Mouse (Mus musculus) heart, embryonic 16.5 days (tissue): ENCODE results near the gene Cdcp1. TPM values are rescaled to one million over a fixed set of nuclear protein-coding genes. Genes with fewer than 3 reads are reported as not detected.

Source experiments
- ATAC-seq: fragments of 200-750 bp; cut with Nextera tagmentation; replicated peaks from 2 replicates; pipeline ENCODE4 v1.8.0; 2017; ENCODE audit warnings: moderate number of reproducible peaks; ENCODE audit not compliant: insufficient read depth, low FRiP score; ENCODE audit errors: extremely low read depth
- H3K27ac ChIP-seq: fragments of 300-500 bp; sonication (generic); 2 replicates; pipeline ENCODE4 v1.5.1; 2014; ENCODE audit warnings: mild to moderate bottlenecking, low read length, control low read depth, moderate library complexity
- H3K27me3 ChIP-seq: fragments of 300-500 bp; sonication (generic); 2 replicates; pipeline ENCODE4 v1.6.1; 2014; ENCODE audit warnings: low read length, mixed read lengths; ENCODE audit not compliant: control insufficient read depth, insufficient read depth
- H3K36me3 ChIP-seq: fragments of 300-500 bp; sonication (generic); 2 replicates; pipeline ENCODE4 v1.6.1; 2014; ENCODE audit not compliant: control insufficient read depth, insufficient read depth
- H3K4me1 ChIP-seq: fragments of 300-500 bp; sonication (generic); 2 replicates; pipeline ENCODE4 v1.6.1; 2014; ENCODE audit warnings: low read length, mixed read lengths; ENCODE audit not compliant: control insufficient read depth, insufficient read depth
- H3K4me2 ChIP-seq: fragments of 300-500 bp; sonication (generic); 2 replicates; pipeline ENCODE4 v1.6.1; 2014; ENCODE audit warnings: low read depth, mild to moderate bottlenecking, control low read depth, low read length
- H3K4me3 ChIP-seq: fragments of 300-500 bp; sonication (generic); 2 replicates; pipeline ENCODE4 v1.5.1; 2014; ENCODE audit warnings: mild to moderate bottlenecking, control low read depth, low read length
- H3K9ac ChIP-seq: fragments of 300-500 bp; sonication (generic); 2 replicates; pipeline ENCODE4 v1.6.1; 2014; ENCODE audit warnings: low read length, control low read depth
- H3K9me3 ChIP-seq: fragments of 300-500 bp; sonication (generic); replicated peaks from 2 replicates; pipeline ENCODE4 v1.6.1; 2016; ENCODE audit warnings: low read length; ENCODE audit not compliant: control insufficient read depth
- WGBS: fragments of 180-500 bp; shearing (Covaris S2); extraction: QIAGEN DNeasy Blood & Tissue Kit; methylation state at CpG from one replicate; pipeline ENCODE4 v1.1.7; 2014; 5-methylcytosine and 5-hydroxymethylcytosine counted together
- polyA plus RNA-seq: library from polyadenylated mRNA; unstranded; fragments of >200 nt; fragmentation: Nextera tagmentation; extraction: Ambion mirVana; gene quantifications from 2 replicates; pipeline ENCODE4 v1.2.1, GENCODE M21; 2015

The Cdcp1 gene
- polyA plus RNA-seq, 1 experiment from 2014 or later: 1.7 TPM

DNA sequence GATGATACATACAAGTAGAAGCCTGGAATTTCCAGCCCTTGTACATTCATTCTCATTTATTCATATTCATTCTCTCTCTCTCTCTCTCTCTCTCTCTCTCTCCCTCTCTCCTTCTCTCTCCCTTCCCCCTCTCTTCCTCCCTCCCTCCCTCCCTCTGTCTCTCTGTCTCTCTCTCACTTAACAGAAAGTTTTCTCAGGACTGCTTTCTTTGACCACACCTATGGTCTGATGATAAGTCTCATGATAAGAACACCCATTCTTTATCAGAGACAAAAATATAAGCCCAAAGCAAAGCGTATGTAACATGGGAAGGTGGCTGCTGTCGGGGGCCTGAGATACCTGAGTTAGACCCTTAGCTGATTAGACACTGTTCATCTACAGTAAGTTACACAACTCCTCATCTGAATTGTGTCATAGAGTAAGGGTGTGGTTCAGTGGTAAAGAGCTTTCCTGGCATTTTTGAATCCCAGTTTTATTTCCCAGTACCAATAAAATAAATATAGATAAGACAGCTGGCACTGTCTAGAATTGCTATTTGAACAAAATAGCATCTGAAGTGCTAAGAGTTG lies 91.3 kb downstream of the Cdcp1 start:
- Histone ChIP-seq H3K4me1 (no peaks in the 10 kb centered on the region), H3K27me3 (no peaks in the 10 kb centered on the region), H3K9ac (no peak overlapping the region), H3K36me3 (peaks cover 50% of the 10 kb centered on the region), H3K27ac (no peak overlapping the region), H3K9me3 (no peaks in the 10 kb centered on the region), H3K4me2 (no peak overlapping the region), H3K4me3 (no peak overlapping the region)
- ATAC-seq: no peak
- 65% methylated on average over 2 of the region's 2 CpGs for WGBS

- Histone ChIP-seq H3K4me2 (no peak overlapping the region), H3K4me1 (no peaks in the 10 kb centered on the region), H3K4me3 (no peak overlapping the region), H3K36me3 (peaks cover 50% of the 10 kb centered on the region), H3K27ac (no peak overlapping the region), H3K9me3 (no peaks in the 10 kb centered on the region), H3K27me3 (no peaks in the 10 kb centered on the region), H3K9ac (no peak overlapping the region)
- ATAC-seq: no peak
- WGBS: 89% methylated on average over 6 of the region's 6 CpGs
Observed at GRCm38 (mm10) chr9:123123571-123124412, 92.0 kb downstream of the Cdcp1 start.

- ATAC-seq: no peak
- H3K4me1 ChIP-seq: no peaks in the 10 kb centered on the region
- WGBS: 81% methylated on average over 3 of the region's 3 CpGs
- no peak overlapping the region for H3K4me2 ChIP-seq
- H3K9ac ChIP-seq: no peak overlapping the region
- no peak overlapping the region for H3K4me3 ChIP-seq
- peaks cover 47% of the 10 kb centered on the region for H3K36me3 ChIP-seq
- H3K27me3 ChIP-seq: no peaks in the 10 kb centered on the region
- H3K27ac ChIP-seq: no peak overlapping the region
- no peaks in the 10 kb centered on the region for H3K9me3 ChIP-seq
Observed at GRCm38 (mm10) chr9:123123017-123123416, 92.8 kb downstream of the Cdcp1 start.

Other genes starting within 250 kb of the Cdcp1 start
- gene Tmem42, start 194.7 kb downstream of the Cdcp1 start, polyA plus RNA-seq: 17.7 and 19.7 TPM in 2 replicates
- gene Tgm4, start 181.3 kb downstream of the Cdcp1 start, polyA plus RNA-seq: 0.41 and 0.68 TPM in 2 replicates
- gene Zdhhc3, start 102.8 kb downstream of the Cdcp1 start, polyA plus RNA-seq: 49.7 and 53.2 TPM in 2 replicates
- gene Exosc7, start 102.8 kb downstream of the Cdcp1 start, polyA plus RNA-seq: 81.0 and 87.6 TPM in 2 replicates
- 2.7 and 2.8 TPM in 2 replicates for gene Clec3b, start 65.1 kb downstream of the Cdcp1 start, polyA plus RNA-seq
- gene Tmem158, start 44.7 kb upstream of the Cdcp1 start, polyA plus RNA-seq: 6.5 and 7.4 TPM in 2 replicates
- 547 and 728 TPM in 2 replicates for gene Lars2, start 150.9 kb upstream of the Cdcp1 start, polyA plus RNA-seq